Mouse (Mus musculus) bone marrow, adult 2 months (tissue): ENCODE data around the gene Bcl2a1d. TPM values are rescaled to one million over a fixed set of nuclear protein-coding genes. Genes with fewer than 3 reads are reported as not detected.

Source experiments
- polyA plus RNA-seq: library from polyadenylated mRNA; stranded (reverse); fragments of >200 nt; gene quantifications from 2 replicates; pipeline ENCODE4 v1.2.4, GENCODE M21; 2011; ENCODE audit warnings: low replicate concordance; ENCODE audit not compliant: missing spikeins, insufficient read depth, insufficient read length

The Bcl2a1d gene
- polyA plus RNA-seq, 1 experiment = not detected

Other genes with a start within 250 kb of the Bcl2a1d start
- gene Syncrip, start 249.3 kb downstream of the Bcl2a1d start, polyA plus RNA-seq = 80.2 and 101 TPM in 2 replicates
- 12.7 and 17.0 TPM in 2 replicates for gene Zfp949, start 183.9 kb downstream of the Bcl2a1d start, polyA plus RNA-seq
- not detected in 2 replicates for gene Trim43a, start 151.0 kb downstream of the Bcl2a1d start, polyA plus RNA-seq
- 20.9 and 33.5 TPM in 2 replicates for gene Mthfsl, start 11.6 kb downstream of the Bcl2a1d start, polyA plus RNA-seq
- not detected in 2 replicates for gene Trim43c, start 107.2 kb upstream of the Bcl2a1d start, polyA plus RNA-seq
- 6.3 TPM in 1 of 2 replicates, not detected in the other for gene Bcl2a1a, start 225.0 kb upstream of the Bcl2a1d start, polyA plus RNA-seq